Mouse (Mus musculus) monocyte, adult 5-6 weeks (primary cell): ENCODE results near the gene Rab43. TPM values are rescaled to one million over a fixed set of nuclear protein-coding genes. Genes with fewer than 3 reads are reported as not detected.

Experiments used
- ATAC-seq: fragments of 153-309, 156-312 bp; replicated peaks from 2 replicates; pipeline ENCODE4 v1.8.0; 2017; ENCODE audit warnings: mild to moderate bottlenecking; ENCODE audit not compliant: low TSS enrichment, insufficient number of reproducible peaks, severe bottlenecking, poor library complexity, low FRiP score
- total RNA-seq: library from RNA; stranded (forward); fragments of 200-1000, 200-491, 200-594 nt; gene quantifications from 3 replicates; pipeline ENCODE4 v1.2.3, GENCODE M21; 2017

Gene Rab43
- total RNA-seq, 1 experiment from 2014 or later, result 34.7 TPM

DNA sequence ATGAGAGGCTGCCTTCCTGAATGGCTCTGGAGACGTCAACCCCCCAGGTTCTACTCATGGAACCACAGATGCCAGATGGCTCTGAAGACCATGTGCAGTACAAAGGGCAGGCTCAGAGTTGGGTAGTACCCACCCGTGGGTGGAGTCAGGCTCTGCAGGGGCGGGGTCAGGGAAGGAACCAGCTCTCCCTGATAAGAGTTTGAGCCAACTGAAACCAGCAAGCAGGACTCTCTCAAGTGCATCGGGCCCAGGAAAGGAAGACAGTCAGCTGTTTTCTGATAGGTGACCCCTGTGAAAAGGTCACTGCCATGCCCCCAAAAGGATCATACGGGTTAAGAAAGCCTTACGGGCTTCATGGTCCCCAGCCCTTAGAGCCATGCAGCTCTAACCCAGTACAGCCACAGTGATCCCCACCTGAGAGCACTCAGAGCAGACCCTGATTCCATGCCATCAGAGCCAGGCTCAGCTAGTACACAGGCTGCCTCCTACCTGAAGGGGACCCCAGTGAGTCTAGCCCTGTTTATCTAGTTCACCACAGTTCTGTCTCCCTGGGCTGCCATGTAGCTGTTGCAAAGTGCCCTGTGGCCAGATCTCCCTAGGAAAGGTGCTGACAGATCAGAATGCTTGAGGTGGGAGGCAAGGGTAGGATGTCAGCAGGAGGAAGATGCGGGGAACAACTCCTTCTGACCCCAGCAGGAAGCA, 21.0 kb downstream of the Rab43 start:
- no peak for ATAC-seq

- peak; percentile 11; the same call in 1 of the 2 replicates for ATAC-seq
These were observed 22.2 kb downstream of the Rab43 start for GRCm38 (mm10) chr6:87789791-87790190.

GRCm38 (mm10) chr6:87788896-87789587, 22.9 kb downstream of the Rab43 start:
- ATAC-seq, result no peak

- ATAC-seq, result no peak
These were observed 23.6 kb downstream of the Rab43 start for GRCm38 (mm10) chr6:87788266-87788895.

GRCm38 (mm10) chr6:87787108-87787890, 24.7 kb downstream of the Rab43 start:
- no peak for ATAC-seq

GRCm38 (mm10) chr6:87786621-87787020, 25.3 kb downstream of the Rab43 start:
- no peak for ATAC-seq

DNA sequence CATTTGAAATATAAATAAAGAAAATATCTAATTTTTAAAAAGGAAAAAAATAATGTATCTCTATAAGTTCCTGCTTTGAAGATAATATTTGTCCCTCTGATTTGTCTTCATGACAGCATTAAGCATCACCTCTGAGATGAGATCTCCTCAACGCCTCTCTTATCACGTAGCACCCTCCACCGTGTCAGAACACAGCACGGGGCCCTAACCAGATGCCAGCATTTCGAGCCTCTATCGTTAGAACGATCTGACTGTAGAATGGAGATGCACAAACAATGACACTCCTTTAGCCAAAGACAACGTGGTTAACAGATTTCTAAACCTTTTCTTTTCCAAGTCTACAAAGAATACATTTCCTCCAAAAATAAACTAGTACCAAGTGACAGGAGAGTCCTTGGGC, 27.9 kb downstream of the Rab43 start:
- ATAC-seq, result no peak

DNA sequence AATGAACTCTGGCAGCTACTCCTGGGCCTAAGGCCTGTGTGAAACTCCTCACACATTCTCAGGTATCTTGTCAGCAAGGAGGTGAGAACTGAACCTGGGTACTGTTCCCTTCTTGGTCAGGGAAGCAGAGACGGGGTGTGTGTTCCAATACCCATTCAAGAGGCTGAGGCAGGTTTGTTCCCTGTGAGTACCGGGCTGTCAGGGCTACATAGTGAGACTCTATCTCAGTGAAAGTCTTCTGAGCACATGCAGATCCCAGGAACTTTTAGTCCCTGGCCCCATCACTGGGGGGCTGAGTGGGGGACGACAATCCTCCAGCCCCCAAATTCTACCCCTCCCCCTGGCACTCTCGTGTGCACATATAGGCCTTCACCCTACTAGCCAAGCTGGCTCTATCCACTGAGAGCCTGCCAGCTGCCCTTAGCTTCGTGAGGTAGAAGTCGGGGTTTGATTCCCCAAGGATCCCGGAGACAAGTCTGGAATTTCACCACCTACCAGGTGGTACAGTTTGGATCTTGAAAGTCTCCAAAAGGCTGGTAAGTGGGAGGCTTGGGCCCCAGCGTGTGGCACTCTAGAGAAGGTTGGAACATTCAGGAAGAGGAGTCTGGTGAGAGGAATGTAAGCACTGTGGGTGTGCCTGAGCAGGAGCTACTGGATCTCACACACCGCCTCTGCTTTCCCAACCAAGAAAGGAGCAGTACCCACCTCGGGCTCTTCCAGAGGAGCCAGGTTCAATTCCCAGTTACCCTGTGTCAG, 31.2 kb downstream of the Rab43 start:
- no peak for ATAC-seq

GRCm38 (mm10) chr6:87779174-87780165, 32.5 kb downstream of the Rab43 start:
- 0 out of 2 replicates have a peak, but pooled peaks have one; percentile 33 for ATAC-seq

- ATAC-seq, result 0 out of 2 replicates have a peak, but pooled peaks have one; percentile 25
These were observed 33.4 kb downstream of the Rab43 start for GRCm38 (mm10) chr6:87778294-87779173.

GRCm38 (mm10) chr6:87777842-87778241, 34.1 kb downstream of the Rab43 start, which contains the start of gene Gp9:
TSS of gene Gp9 (plus strand) at chr6:87778072.
- ATAC-seq, result no peak

DNA sequence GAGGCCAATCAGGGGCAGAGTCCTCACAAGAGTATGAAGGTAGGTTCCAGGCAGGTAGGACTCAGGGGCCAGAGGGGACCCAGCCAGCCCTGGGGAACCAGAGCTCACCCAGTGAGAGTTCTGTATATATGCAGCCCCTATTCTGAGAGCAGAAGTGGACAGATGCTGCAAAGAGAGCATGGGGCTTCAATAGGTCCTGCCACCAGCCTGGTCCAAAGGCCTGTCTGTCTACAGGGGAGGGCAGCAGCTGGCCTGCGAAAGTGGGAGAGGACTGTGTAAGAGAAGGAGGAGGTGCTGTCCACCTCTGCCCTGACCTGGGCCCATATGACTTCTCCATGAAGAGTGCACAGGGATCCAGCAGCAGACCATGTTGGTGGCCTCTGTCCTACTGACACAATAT, 35.3 kb downstream of the Rab43 start:
- no peak for ATAC-seq

GRCm38 (mm10) chr6:87775588-87776245, 36.2 kb downstream of the Rab43 start:
- no peak for ATAC-seq

GRCm38 (mm10) chr6:87774909-87775308, 37.1 kb downstream of the Rab43 start:
- no peak for ATAC-seq

DNA sequence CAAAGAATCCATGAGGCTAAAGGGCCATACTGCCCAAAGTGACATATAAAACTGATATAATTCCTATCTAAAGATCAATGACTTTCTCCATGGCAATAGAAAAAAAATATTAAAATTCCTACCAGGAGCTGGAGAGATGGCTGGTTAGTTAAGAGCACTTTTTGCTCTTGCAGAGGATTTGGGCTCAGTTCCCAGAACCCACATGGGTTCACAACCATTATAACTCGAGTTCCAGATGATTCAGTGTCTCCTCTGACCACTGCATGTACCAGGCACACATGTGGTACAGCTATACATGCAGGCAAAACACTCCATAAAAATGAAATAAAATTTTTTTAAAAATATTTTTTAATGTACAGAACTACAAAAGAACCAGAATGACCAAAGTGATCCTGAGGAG, 37.5 kb downstream of the Rab43 start:
- ATAC-seq, result no peak

DNA sequence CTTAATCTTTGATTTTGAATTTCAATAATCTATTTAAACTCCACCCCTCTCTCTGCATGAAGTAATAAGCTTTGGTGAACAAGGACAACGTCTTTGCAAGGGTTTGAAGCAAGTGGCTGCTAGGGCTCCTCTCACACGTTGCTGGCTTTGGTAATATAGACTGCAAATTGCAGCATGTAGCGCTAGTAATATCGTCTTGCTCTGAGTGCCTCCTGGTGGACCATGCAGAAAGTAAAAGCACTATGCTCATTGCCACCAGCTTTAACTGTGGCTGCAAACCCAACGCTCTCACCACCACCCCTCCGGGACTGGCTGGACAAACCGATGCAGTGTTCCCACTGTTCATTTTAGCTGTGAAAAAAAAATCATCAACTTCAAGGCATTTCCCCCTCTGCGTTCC, 41.3 kb downstream of the Rab43 start:
- ATAC-seq, result no peak
